Mouse (Mus musculus): Measurements from ENCODE around the gene Ccr10. TPM values are rescaled to one million over a fixed set of nuclear protein-coding genes. Genes with fewer than 3 reads are reported as not detected.

Ccr10 gene
- polyA plus RNA-seq, 1 experiment from 2014 or later, result 0.24 TPM

DNA sequence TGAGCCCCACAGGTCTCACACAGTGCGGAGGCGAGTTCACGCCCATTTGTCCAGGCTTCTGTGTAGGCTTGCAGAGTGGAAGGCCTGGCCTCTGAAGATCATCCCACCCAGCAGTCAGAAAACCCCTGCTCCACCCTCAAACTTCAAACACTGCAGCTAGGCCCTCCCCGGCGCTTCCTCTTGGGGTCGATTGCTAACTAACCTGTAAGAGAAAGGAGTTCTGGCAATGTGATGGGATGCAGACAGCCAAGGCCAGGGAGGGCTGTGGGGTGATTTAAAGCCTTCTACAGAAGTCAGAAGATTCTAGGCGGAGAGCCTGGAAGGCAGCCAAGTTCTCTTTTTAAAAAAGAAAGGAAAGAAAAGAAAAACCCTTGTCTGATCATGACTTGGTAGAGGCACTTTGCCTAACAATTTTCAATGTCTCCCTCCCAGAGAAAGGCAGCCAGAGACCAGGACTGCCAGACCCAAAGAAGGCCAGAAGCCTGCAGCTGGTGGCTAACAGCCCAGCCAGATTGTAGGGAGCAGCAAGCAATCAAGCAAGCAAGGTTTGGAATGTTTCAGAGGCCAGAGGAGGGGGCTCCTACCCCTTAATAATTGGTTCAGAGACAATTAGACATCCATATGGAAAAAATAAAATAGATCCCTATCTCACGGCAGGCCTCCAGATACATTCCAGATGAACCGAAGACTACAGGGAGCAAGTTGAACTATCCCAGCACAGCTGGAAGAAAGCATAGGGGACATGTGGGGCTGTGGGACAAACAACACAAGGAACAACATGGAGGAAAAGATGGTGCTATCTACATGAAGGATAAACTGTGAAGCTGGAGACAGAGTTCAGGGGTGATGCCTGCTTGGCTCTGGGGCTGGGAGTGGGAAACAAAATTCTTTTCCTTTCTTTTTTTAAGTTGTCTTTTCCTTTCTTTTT is 25.8 kb downstream of the Ccr10 start:
- TF ChIP-seq CTCF (IDR thresholded peaks at IDR 0.05; ENCODE audit: low read depth), result no peak
- TF ChIP-seq EP300 (optimal IDR thresholded peaks at IDR 0.05), result no peak
- Histone ChIP-seq H3K27me3 (ENCODE audit: control insufficient read depth, insufficient read depth, low read length) (no peaks in the 10 kb centered on the region), H3K9me3 (ENCODE audit: control insufficient read depth, low read length) (no peaks in the 10 kb centered on the region), H3K36me3 (ENCODE audit: control insufficient read depth, insufficient read depth, low read length) (no peaks in the 10 kb centered on the region), H3K27ac (replicated peaks) (peak overlapping the region; percentile 81), H3K4me2 (replicated peaks; ENCODE audit: low read depth) (no peak overlapping the region), H3K4me1 (replicated peaks; ENCODE audit: control insufficient read depth, insufficient read depth) (0 out of 2 replicates have a peak, but pooled peaks cover 6% of the 10 kb centered on the region), H3K4me3 (ENCODE audit: low read depth, low read length) (no peak overlapping the region), H3K9ac (ENCODE audit: low read length) (peak overlapping the region; percentile 47; the same call in 1 of the 2 replicates)
- WGBS, result 9% methylated on average over 9 of the region's 9 CpGs
- DNase-seq (ENCODE audit: low spot score) (no peak), ATAC-seq (ENCODE audit: low FRiP score, low TSS enrichment) (peak; percentile 36; the same call in 1 of the 2 replicates)

GRCm38 (mm10) chr11:101148751-101149150 is 26.5 kb downstream of the Ccr10 start:
- Histone ChIP-seq H3K36me3 (ENCODE audit: control insufficient read depth, insufficient read depth, low read length) (no peaks in the 10 kb centered on the region), H3K27me3 (ENCODE audit: control insufficient read depth, insufficient read depth, low read length) (no peaks in the 10 kb centered on the region), H3K27ac (replicated peaks) (peak overlapping the region; percentile 81), H3K4me2 (replicated peaks; ENCODE audit: low read depth) (no peak overlapping the region), H3K9me3 (ENCODE audit: control insufficient read depth, low read length) (no peaks in the 10 kb centered on the region), H3K4me1 (replicated peaks; ENCODE audit: control insufficient read depth, insufficient read depth) (0 out of 2 replicates have a peak, but pooled peaks cover 6% of the 10 kb centered on the region), H3K9ac (ENCODE audit: low read length) (no peak overlapping the region), H3K4me3 (ENCODE audit: low read depth, low read length) (no peak overlapping the region)
- WGBS, result 63% methylated on average over 10 of the region's 10 CpGs
- TF ChIP-seq EP300 (optimal IDR thresholded peaks at IDR 0.05), result no peak
- ATAC-seq (ENCODE audit: low FRiP score, low TSS enrichment), result no peak
- no peak for DNase-seq (ENCODE audit: low spot score)

DNA sequence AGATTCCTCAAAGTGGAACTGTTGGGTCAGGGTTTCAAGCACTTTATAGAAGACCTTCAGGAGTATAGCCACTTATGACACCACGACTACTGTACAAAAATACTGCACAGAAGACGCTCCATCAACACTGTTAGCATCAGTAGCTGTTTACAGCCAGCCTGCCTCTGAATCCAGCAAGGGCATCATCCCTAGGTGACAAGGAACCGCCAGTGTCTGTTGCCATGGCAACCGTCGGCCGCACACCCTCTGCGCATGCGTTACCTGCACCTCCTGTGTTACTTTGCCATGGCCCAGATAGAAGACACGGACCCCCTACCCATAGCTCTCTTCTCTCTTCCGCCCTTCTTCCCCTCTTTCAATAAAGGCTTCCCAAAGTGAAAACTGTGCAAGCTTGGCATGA is 28.9 kb downstream of the Ccr10 start:
- Histone ChIP-seq H3K36me3 (ENCODE audit: control insufficient read depth, insufficient read depth, low read length) (no peaks in the 10 kb centered on the region), H3K27me3 (ENCODE audit: control insufficient read depth, insufficient read depth, low read length) (no peaks in the 10 kb centered on the region), H3K4me2 (replicated peaks; ENCODE audit: low read depth) (no peak overlapping the region), H3K27ac (replicated peaks) (no peak overlapping the region), H3K4me3 (ENCODE audit: low read depth, low read length) (no peak overlapping the region), H3K9me3 (ENCODE audit: control insufficient read depth, low read length) (no peaks in the 10 kb centered on the region), H3K4me1 (replicated peaks; ENCODE audit: control insufficient read depth, insufficient read depth) (0 out of 2 replicates have a peak, but pooled peaks cover 6% of the 10 kb centered on the region), H3K9ac (ENCODE audit: low read length) (no peak overlapping the region)
- no peak for TF ChIP-seq CTCF (IDR thresholded peaks at IDR 0.05; ENCODE audit: low read depth)
- TF ChIP-seq EP300 (optimal IDR thresholded peaks at IDR 0.05), result no peak
- ATAC-seq (ENCODE audit: low FRiP score, low TSS enrichment) (no peak), DNase-seq (ENCODE audit: low spot score) (no peak)
- WGBS, result 35% methylated on average over 10 of the region's 10 CpGs

DNA sequence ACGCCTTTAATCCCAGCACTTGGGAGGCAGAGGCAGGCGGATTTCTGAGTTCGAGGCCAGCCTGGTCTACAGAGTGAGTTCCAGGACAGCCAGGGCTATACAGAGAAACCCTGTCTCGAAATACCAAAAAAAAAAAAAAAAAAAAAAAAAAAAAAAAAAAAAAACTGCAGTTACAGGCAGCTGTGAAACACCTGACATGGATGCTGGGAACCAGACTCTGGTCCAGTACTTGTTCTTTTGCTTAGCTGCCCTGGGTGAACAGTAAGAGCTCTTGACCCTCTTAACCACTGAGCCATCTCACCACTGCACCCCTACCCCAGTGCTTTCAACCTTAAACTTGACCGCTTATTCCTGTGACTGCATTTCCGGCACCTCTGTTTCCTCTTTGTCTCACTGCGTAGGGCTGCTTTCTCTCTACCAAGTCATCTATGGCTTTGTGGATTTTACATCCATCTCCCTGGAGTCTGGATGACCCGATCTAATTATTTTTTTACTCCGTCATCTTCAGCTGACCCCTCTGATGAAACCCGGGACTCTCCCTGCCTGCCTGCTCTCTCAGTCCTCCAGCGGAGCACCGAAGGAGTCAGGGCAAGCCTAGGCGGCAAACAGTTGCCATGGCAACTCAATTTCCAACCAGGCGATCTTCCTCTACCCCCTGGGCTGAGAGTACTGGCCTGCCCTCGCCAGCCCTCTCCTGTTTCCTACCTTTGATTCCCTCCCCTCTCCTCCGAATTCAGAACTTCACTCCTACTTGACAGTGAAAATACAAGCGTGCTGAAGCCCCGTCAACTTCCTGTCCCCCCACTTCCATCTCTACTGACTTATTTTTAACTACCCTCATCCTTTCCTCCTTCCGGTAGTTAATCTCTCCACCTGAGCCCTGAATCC is 31.7 kb downstream of the Ccr10 start:
- no peaks in the 10 kb centered on the region for H3K27me3 ChIP-seq (ENCODE audit: control insufficient read depth, insufficient read depth, low read length)
- no peak for TF ChIP-seq EP300 (optimal IDR thresholded peaks at IDR 0.05)
- no peak for TF ChIP-seq CTCF (IDR thresholded peaks at IDR 0.05; ENCODE audit: low read depth)
- H3K27ac ChIP-seq (replicated peaks), result no peak overlapping the region
- H3K4me1 ChIP-seq (replicated peaks; ENCODE audit: control insufficient read depth, insufficient read depth), result no peaks in the 10 kb centered on the region
- WGBS, result 23% methylated on average over 17 of the region's 19 CpGs
- H3K36me3 ChIP-seq (ENCODE audit: control insufficient read depth, insufficient read depth, low read length), result no peaks in the 10 kb centered on the region
- no peaks in the 10 kb centered on the region for H3K9me3 ChIP-seq (ENCODE audit: control insufficient read depth, low read length)
- H3K4me2 ChIP-seq (replicated peaks; ENCODE audit: low read depth), result peak overlapping the region; percentile 38
- no peak for DNase-seq (ENCODE audit: low spot score)
- H3K9ac ChIP-seq (ENCODE audit: low read length), result no peak overlapping the region
- H3K4me3 ChIP-seq (ENCODE audit: low read depth, low read length), result peak overlapping the region; percentile 10; the same call in 1 of the 2 replicates
- ATAC-seq (ENCODE audit: low FRiP score, low TSS enrichment), result no peak

DNA sequence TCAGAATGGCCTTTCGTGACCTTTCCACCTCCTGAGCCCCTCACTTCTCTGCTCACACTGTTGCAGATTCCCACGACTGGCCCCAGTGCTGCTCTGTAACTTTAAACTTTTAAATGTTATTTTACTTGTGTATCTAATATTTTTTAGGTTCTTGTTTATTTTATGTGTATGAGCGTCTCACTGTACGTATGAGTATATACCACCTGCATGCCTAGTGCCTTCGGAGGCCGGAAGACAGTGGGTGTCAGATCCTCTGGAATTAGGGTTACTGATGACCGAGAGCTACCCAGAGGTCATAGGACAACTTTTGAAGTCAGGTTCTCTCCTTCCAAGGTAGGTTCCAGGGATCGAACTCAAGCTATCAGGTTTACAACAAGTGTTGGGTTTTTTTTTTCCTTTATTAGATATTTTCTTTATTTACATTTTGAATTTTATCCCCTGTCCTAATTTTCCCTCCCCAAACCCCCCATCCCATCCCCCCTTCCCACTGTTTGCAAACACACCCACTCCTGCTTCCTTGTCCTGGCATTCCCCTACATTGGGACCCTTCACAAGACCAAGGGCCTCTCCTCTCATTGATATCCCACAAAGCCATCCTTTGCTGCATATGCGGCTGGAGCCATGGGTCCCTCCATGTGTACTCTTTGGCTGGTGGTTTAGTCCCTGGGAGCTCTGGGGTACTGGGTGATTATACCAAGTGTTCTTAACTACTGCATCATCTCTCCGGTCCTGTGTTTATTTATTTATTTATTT is 32.9 kb downstream of the Ccr10 start:
- Histone ChIP-seq H3K4me2 (replicated peaks; ENCODE audit: low read depth) (no peak overlapping the region), H3K9me3 (ENCODE audit: control insufficient read depth, low read length) (no peaks in the 10 kb centered on the region), H3K4me1 (replicated peaks; ENCODE audit: control insufficient read depth, insufficient read depth) (no peaks in the 10 kb centered on the region), H3K4me3 (ENCODE audit: low read depth, low read length) (no peak overlapping the region), H3K36me3 (ENCODE audit: control insufficient read depth, insufficient read depth, low read length) (no peaks in the 10 kb centered on the region), H3K27ac (replicated peaks) (no peak overlapping the region), H3K9ac (ENCODE audit: low read length) (no peak overlapping the region), H3K27me3 (ENCODE audit: control insufficient read depth, insufficient read depth, low read length) (no peaks in the 10 kb centered on the region)
- no peak for DNase-seq (ENCODE audit: low spot score)
- TF ChIP-seq CTCF (IDR thresholded peaks at IDR 0.05; ENCODE audit: low read depth) (no peak), EP300 (optimal IDR thresholded peaks at IDR 0.05) (no peak)
- WGBS, result 84% methylated on average over 10 of the region's 10 CpGs
- no peak for ATAC-seq (ENCODE audit: low FRiP score, low TSS enrichment)
